Mouse (Mus musculus) hindlimb bud, embryonic 11.5 days (tissue): ENCODE data around the gene Glra3.

Source experiments
- DNase-seq: peaks from one replicate; pipeline ENCODE4 v3.0.0-alpha.2; 2012; ENCODE audit warnings: low read depth, low spot score; ENCODE audit errors: extremely low spot score

Gene Glra3

DNA sequence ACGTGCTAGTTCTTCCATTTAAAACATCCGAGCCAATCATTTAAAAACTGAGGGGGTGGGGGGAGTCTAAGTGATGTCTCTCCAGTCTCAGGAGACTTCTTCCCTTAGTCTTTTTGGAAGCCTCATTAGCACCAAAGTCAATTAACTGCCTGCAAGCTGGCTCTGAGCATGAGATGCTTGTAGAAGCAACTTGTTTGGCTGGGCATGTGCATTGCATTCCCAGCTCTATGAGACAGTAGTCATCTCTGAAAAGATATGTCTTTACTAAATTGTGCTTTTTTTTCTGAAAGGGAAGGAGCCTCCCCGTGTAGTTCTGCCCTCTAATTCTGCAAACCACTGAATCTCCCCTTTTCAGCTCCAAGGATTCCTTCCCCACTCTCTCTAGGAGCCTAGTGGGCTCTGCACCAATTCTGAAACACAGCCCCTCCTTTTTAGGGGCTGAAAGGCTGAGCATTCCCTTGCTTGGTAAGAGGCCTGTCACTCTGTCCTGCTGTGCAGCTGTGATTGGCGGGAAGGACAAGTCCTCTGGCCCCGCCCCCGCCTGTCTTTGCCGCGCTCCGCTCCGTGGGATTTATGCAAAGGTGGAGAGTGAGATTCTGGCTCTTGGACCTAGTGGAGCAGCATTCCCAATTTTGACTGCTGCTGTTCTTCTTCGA lies at the start of gene Glra3:
Glra3 (plus strand) TSS at position 591 of the 656 bp plus-strand sequence.
- DNase-seq, result no peak

DNA sequence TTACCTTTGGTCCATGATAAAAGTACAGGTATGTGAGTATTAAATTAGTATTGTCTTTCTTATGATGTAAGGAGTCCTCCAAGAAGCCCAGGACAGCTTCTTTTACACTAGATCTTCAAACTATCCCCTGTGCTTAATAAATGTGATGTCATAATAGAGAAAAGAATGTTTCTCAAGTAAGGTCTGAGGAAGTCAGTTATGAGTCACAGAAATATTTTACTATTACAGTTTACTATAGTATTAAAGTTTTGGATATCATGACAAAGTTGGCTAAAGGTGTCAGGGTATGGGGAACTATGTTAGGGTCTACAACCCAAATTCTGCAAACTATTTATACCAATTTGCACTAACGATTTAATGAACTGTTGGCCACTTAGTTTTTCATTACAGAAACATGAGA lies 33.4 kb upstream of the Glra3 start, which contains the start of gene Adam29:
Adam29 (minus strand) TSS at position 101 of the 400 bp plus-strand sequence.
- DNase-seq, result no peak

DNA sequence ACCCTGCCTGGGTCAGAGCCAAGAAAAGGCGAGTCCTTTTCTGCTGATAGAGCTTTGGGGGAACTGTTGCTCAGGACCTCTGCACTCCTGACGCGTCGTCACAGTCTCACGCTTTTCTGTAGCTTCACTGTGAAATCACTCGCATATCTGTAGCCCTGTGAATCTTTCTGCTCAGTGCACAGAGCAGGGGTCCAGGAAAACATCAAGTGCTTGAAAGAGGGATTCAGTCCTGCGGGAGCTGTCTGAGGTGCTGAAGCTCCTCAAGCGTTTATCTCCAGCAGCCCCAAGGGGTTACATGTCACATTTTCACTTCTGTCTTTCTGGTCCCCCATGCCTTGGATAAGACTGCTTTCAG lies 243 bp downstream of the Glra3 start:
- peak; percentile 77 for DNase-seq

DNA sequence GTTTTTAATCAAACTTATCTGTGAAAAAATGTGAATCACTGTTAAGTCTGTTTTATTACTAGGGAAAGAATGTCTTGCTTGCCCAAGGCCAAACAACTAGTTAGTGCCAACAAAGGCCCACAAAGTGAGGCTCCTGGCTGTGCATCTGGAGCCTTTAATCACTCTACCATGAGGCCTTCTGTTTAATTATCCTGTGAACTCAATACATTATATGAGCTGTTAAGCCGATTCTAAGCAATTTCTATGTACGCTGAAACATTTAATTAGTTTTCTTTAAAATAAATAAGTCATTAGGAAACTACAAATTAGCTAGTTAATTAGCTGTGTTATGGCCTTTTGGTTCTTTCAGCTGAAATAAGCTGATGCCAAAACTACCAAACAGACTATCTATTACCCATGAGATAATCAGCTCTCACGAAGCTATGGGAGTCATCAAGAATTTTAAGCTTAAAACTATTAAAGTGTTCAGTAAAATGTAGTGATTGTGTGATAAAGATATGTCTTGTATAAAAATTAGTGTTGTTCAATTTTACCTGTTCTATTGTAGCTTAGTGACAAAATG lies 24.6 kb downstream of the Glra3 start:
- DNase-seq, result no peak

DNA sequence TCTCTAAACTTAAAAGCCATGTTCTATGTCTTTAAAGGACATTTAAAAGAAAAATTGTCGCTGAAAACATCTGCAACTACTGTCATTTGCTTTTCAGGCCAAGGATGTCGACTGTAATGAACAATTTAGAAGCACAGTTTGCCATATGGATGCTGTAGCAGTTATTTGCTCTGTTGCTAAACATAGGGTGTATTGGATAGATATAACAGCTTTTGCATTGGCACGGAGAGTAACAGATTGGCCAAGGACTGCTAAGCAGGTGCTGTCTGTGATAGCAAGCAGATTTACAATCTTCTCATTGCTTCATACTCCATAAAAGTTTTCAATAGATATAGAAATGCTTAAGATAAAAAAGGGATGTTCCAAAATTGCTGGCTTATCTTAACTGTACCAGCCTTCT lies 57.6 kb downstream of the Glra3 start:
- no peak for DNase-seq

DNA sequence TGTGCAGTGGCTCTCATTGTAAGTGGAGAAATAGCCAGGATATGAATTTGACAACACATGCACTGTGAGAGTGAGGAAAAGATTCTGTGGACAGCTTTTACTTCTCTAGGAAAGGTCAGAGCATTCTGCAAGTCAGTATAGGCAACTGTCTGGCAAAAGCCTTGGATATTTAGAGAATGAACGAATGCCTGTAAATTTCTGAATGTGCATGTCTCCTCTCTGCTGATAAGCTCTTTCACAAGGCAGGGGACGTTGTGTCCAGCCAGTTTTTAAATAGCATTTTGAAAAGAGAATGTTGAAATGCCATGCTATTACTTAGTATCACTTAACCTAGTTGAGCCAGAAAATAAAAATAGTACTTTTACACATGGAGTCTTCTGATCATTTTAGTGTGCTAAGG lies 114.1 kb downstream of the Glra3 start:
- DNase-seq, result no peak

DNA sequence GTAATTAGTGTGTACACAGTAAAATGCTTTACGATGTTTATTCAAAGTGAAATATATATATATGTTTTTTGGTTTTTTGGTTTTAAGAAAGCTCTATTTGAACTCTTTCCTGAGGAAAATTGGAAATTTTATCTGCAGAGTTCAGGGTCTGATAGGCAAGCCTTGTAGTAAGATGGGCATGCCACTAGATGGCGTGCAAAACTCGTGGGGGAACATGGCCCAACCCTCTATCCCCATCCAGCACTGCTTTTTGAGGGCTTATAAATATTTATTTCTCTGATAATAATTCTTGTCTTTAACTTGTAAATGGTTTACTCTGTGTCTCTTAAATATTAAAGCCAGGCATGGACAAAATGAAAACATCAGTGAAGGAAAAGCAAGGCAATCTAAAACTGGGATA lies 122.8 kb downstream of the Glra3 start:
- no peak for DNase-seq

DNA sequence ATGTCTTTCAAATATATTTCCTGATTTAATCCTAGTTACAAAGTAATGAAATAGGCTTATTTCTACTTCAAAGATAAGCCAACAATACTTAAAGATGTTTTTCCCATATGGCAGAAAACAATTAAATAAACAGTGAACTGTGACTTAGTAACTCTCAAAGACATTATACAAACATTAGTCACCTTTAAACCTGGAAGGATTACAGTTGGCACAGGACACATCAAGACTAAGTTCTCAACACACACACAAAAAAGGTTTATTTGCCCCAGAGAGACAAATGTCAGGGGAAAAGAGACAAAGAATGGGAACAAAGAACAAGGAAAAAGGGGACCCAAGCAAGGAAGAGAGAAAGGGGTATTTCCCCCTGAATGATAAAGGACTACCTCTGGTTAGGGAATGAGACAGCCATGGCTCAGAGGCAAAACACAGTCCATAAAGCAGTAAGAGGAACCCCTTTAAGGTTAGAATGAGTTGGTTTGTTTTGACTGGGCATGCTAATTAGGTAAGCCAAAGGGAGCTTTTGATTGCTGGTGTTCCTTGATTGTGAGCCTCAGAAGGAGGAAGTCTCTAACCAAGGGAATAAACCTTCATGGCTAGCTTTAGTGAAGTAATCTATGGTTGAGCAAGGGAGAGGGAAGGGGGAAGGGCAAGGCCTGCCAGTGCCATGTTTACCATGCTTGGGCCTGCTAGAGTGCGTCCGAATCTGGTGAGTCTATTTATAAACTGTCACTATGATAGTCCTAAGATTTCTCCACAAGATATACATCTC lies 130.4 kb downstream of the Glra3 start:
- no peak for DNase-seq

DNA sequence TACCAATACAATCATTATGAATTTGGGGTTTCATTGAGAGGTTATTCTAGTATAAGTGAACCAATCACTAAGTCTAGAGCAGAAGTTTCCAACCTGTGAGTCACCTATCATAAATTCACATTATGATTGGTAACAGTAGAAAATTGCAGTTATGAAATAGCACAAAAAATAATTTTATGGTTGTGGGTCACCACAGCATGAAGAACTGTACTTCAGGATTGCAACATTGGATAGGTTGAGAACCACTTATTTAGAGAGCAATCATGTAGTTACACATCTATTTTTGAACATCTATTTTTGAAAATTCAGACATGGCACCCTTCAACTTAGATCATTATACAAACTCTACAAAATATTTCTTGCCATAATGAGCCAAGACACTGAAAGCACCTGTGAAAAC lies 143.4 kb downstream of the Glra3 start:
- no peak for DNase-seq

DNA sequence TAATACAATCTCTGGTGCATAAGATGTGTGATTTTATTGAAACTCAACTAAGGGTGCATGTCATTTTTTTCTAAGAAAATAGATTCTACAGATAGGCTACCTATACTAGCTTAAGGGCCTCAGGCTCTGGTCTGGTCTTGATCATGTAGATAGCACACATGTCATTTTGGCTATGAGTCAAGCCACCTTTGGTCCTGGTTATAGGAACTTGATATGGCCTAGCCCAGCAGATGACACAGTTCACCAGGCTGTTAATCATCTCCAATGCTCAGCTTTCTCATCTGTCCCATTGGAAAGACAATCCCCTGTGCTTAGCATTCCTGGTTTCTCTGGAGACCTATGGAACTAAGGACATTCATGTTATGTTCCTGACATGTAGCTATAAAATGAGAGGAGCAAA lies 154.1 kb downstream of the Glra3 start:
- DNase-seq, result no peak

DNA sequence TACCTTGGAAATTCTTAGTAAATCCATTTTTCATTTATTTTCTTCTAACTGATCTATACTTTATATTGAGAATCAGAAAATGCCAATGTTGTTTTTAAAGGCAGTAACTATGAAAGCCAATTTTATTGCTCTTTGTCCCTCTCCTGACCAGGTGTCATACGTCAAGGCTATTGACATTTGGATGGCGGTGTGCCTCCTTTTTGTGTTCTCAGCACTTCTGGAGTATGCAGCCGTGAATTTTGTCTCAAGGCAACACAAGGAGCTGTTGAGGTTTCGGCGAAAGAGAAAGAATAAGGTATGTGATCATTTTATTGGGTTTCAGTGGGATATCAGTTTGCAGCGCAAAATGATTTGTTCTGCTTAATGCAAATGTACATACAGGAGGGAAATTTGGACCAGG lies 170.0 kb downstream of the Glra3 start:
- DNase-seq, result no peak

DNA sequence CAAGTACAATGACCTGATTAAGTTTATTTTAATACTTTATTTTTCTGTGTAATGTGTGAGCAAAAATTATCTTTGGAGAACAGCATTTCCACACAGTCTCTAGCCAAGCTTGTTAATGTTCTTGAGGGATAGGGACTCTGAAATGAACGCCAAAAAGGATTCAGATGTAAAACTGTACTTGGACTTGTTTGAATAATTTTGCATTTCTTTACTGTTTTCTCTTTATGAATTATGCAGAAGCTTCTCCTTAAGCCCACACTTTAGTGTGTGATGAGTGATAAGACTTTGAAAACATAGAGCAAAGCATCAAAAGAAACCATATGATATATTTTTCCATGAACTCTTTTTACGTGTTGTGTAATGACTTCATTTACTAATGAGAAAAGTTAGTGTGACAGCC lies 189.1 kb downstream of the Glra3 start:
- DNase-seq, result no peak

DNA sequence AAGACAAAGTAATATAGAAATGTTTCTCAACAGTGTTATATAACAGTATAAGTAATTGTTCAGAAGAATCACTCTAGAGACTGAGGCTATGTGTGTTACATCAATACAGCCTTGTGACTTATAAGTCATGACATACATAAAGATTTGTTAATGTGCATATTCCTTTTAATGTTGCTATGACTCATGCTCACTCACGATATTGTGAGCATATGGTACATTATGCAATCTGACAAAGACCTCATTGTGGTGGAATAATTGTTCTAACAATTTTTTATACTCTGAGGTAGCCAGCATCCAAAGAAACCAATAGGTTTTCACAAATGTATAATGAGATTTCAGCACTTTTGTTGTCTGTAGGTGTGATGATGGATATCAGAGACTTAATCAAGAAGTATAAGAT lies 210.4 kb downstream of the Glra3 start:
- no peak for DNase-seq

DNA sequence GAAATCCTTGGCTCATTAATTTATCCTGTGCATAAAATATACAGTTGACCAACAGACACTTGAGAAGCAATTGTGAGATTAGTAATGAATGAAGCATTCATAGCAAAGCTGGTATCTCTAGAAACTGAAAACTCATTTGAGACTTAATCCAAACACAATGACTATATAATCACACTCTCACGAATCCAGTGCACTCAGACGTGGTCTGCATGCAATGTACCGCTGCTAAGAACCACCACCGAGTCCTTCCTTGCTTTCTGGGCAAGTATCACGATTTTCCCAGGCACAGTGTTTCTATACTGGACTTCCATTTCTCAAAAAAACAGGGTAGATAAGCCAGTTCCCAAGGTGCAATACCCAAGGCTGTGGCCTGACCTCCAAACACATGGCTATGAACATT lies 211.3 kb downstream of the Glra3 start:
- no peak for DNase-seq

DNA sequence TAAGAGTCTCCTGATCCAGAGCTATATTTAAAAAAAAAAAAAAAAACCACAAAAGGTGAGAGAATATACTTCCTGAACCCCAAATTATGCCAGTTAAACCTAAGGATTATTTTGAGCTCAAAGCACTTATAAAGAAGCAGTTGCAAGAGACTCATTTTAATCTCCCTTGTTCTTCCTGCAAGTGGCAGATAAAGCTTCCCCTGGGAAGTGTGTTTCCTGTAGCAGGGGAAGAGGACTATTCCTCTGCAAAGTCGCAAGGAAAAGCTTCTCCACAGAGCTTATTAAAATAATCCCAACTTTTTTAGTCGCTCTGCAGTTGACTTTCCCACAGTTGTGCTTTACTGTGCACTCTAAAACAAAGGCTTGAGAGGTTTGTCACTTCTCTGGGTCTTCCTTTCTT lies 218.7 kb downstream of the Glra3 start:
- no peak for DNase-seq
